Mouse (Mus musculus) olfactory bulb, adult 2 months (tissue): ENCODE results near the gene Cdkn1b.

Experiments
- CTCF ChIP-seq: fragments of 200-500 bp; IDR thresholded peaks from 2 replicates; pipeline ENCODE4 v1.5.1; 2012; ENCODE audit warnings: low read depth, mild to moderate bottlenecking, low read length, moderate library complexity; ENCODE audit not compliant: insufficient read depth
- POLR2A ChIP-seq: fragments of 200-500 bp; IDR thresholded peaks from 2 replicates; pipeline ENCODE4 v1.6.1; 2012; ENCODE audit warnings: mild to moderate bottlenecking, low read depth, low read length, moderate library complexity; ENCODE audit not compliant: insufficient read depth

DNA sequence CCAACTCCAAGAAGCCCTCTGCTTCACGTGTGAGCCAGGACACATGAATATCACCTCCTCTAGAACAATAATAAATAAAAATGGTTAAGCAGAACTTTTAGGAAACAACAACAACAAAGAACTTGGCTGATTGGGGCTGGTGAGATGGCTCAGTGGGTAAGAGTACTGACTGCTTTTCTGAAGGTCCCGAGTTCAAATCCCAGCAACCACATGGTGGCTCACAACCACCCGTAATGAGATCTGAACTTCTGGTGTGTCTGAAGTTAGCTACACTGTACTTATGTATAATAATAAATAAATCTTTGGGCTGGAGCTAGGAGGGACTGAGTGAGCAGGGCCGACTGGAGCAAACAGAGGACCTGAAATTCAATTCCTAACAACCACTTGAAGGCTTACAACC, 42.9 kb upstream of the Cdkn1b start:
- no peak for TF ChIP-seq CTCF
- no peak for TF ChIP-seq POLR2A
